Comparison of ENCODE assay signal across 29 mouse cellular contexts in the genomic region with DNA sequence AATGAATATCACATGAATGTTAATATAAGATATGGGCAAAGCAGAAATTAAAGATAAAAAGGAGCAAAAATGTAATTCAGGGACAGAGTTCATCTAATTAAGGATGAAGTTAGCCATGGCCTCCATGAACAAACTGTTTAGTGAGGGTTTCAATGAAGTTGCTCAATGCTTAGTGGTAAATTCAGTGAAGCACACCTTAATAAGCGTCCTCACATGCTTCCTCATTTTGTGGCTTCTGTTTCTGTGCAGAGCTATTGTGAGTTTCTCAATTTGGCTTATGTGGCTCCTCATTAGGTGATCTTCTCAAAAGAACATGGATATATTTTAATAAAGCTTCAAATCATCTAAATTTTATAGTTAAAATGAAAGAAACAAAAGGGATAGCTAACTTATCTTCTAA.
"Had no signal": no experiment of that assay in that cellular context is flagged by ENCODE, and none has a peak within 500 bp of the region (broad histone marks: within the 10 kb centered on the region; RNA-seq: fewer than 3 reads in every experiment).

No protein-coding gene starts in this region.

- H3K4me1 ChIP-seq: hindbrain, embryonic 10.5 days; hindbrain, embryonic 12.5 days; intestine, embryonic 15.5 days; limb, embryonic 12.5 days; liver, embryonic 13.5 days; liver, embryonic 15.5 days had no signal

- H3K27me3 ChIP-seq: hindbrain, embryonic 12.5 days; intestine, embryonic 15.5 days; limb, embryonic 12.5 days; liver, embryonic 13.5 days; liver, embryonic 15.5 days had no signal

- H3K36me3 ChIP-seq: hindbrain, embryonic 10.5 days; hindbrain, embryonic 12.5 days; intestine, embryonic 15.5 days; limb, embryonic 12.5 days; liver, embryonic 13.5 days; liver, embryonic 15.5 days had no signal

- DNase-seq: gastrocnemius, adult 2 months; gastrocnemius, postnatal 10 days; gastrocnemius, postnatal 25 days; heart, adult 11 months; heart, adult 2 months; heart, postnatal 10 days; heart, postnatal 36 days; kidney, adult 18-20 months; kidney, adult 8-10 months; kidney, postnatal 10 days; kidney, postnatal 25 days; kidney, postnatal 4 days; layer of hippocampus, adult 9-11 months; layer of hippocampus, postnatal 36 days; left cerebral cortex, postnatal 4 days; liver; liver, embryonic 13.5 days had no signal

- H3K4me3 ChIP-seq: gastrocnemius, adult 2 months; heart, adult 2 months; hindbrain, embryonic 10.5 days; hindbrain, embryonic 12.5 days; intestine, embryonic 15.5 days; layer of hippocampus, adult 2 months; limb, embryonic 12.5 days; liver, embryonic 13.5 days; liver, embryonic 15.5 days had no signal

- H3K9me3 ChIP-seq: hindbrain, embryonic 10.5 days; hindbrain, embryonic 12.5 days; intestine, embryonic 15.5 days; limb, embryonic 12.5 days; liver, embryonic 13.5 days; liver, embryonic 15.5 days had no signal

- H3K9ac ChIP-seq: hindbrain, embryonic 12.5 days; hindbrain, embryonic 14.5 days; intestine, embryonic 15.5 days; limb, embryonic 12.5 days; liver, embryonic 13.5 days; liver, embryonic 15.5 days had no signal

- ATAC-seq: hindbrain, embryonic 16.5 days; inflammation-experienced regulatory T-cells, adult 6 months; intestine, embryonic 15.5 days; intestine, postnatal 0 days had no signal

- H3K4me2 ChIP-seq: heart, embryonic 11.5 days; hindbrain, embryonic 12.5 days; hindbrain, embryonic 14.5 days; intestine, embryonic 15.5 days; limb, embryonic 12.5 days; liver, embryonic 11.5 days; liver, embryonic 13.5 days; liver, embryonic 15.5 days had no signal

- H3K27ac ChIP-seq: gastrocnemius, adult 2 months; heart, adult 2 months; hindbrain, embryonic 10.5 days; hindbrain, embryonic 12.5 days; hindbrain, embryonic 14.5 days; intestine, embryonic 15.5 days; layer of hippocampus, adult 2 months; limb, embryonic 12.5 days; liver, embryonic 13.5 days; liver, embryonic 15.5 days had no signal
